Mouse (Mus musculus) CH12.LX (cell line): ENCODE data around the gene Zfp111.

Experiments used
- CTCF ChIP-seq, 2 experiments: IDR thresholded peaks in 1 of 2; conservative IDR thresholded peaks in 1 of 2; 2 replicates each; pipeline ENCODE4 v1.5.1; 2011 to 2012; ENCODE audit warnings: low read depth in 2 of 2, low read length in 2 of 2, improper control_type of control experiment in 1 of 2, inconsistent platforms in 1 of 2, mild to moderate bottlenecking in 1 of 2, moderate library complexity in 1 of 2
- ELF1 ChIP-seq: IDR thresholded peaks from 2 replicates; pipeline ENCODE4 v1.6.1; 2014; ENCODE audit warnings: low read depth, mild to moderate bottlenecking, inconsistent platforms, low read length, improper control_type of control experiment
- MAFK ChIP-seq: IDR thresholded peaks from 2 replicates; pipeline ENCODE4 v1.6.1; 2011; ENCODE audit warnings: low read length, improper control_type of control experiment; ENCODE audit not compliant: insufficient replicate concordance
- ZKSCAN1 ChIP-seq: IDR thresholded peaks from 2 replicates; pipeline ENCODE4 v1.6.1; 2012; ENCODE audit warnings: low read depth, inconsistent platforms, low read length, improper control_type of control experiment, borderline replicate concordance
- ZNF384 ChIP-seq: IDR thresholded peaks from 2 replicates; pipeline ENCODE4 v1.6.1; 2012; ENCODE audit warnings: low read depth, low read length, improper control_type of control experiment, inconsistent platforms

DNA sequence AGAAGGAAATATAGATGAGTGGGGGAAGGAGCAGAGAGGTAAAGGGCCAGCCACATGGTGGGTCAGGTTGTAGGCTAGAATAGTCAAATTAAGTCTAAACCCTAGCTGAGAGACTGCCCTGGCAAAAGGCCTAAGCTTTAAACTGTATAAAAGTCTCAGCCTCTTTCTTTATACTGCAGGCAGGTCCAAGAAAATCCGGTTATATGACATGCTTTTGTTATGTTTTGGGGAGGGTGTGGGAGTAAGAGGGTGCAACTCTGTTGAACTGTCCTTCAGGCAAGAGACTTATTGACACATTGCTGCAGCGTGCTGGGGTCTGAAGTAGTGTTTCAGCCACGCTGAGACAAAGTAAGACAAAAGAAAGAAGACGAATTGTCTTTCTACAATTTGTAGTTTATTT lies 39.1 kb downstream of the Zfp111 start:
- no peak for TF ChIP-seq CTCF (conservative IDR thresholded peaks at IDR 0.05 in 1 of 2, IDR thresholded peaks at IDR 0.05 in 1 of 2; ENCODE audit: low read depth in 2 of 2, low read length in 2 of 2)
- no peak for TF ChIP-seq ELF1
- no peak for TF ChIP-seq MAFK
- no peak for TF ChIP-seq ZKSCAN1
- no peak for TF ChIP-seq ZNF384
